Mouse (Mus musculus) hindbrain, embryonic 10.5 days (tissue): ENCODE measurements at regions not wholly inside any gene's neighbourhood (a gene's known extent, or its start where the extent isn't known, plus 50 kb on each side); places are given as distances from the start of the nearest gene placed in this dataset.
A peak's percentile ranks its signal among the peaks of the same experiment; 100 is the strongest.

ENCODE experiments used
- DNase-seq: peaks from one replicate; pipeline ENCODE4 v3.0.0-alpha.2; 2017; ENCODE audit warnings: low spot score
- H3K27ac ChIP-seq: fragments of 300-500 bp; sonication (generic); 2 replicates; pipeline ENCODE4 v1.5.1; 2016; ENCODE audit warnings: mild to moderate bottlenecking, moderate library complexity
- H3K27me3 ChIP-seq: fragments of 300-500 bp; sonication (generic); 2 replicates; pipeline ENCODE4 v1.6.1; 2016; ENCODE audit warnings: mild to moderate bottlenecking; ENCODE audit not compliant: poor library complexity, insufficient read depth, severe bottlenecking
- H3K36me3 ChIP-seq: fragments of 300-500 bp; sonication (generic); 2 replicates; pipeline ENCODE4 v1.6.1; 2016; ENCODE audit warnings: mild to moderate bottlenecking, moderate library complexity
- H3K4me1 ChIP-seq: fragments of 300-500 bp; sonication (generic); replicated peaks from 2 replicates; pipeline ENCODE4 v1.6.1; 2016; ENCODE audit warnings: mild to moderate bottlenecking
- H3K4me3 ChIP-seq: fragments of 300-500 bp; sonication (generic); 2 replicates; pipeline ENCODE4 v1.5.1; 2016; ENCODE audit warnings: mild to moderate bottlenecking, moderate library complexity
- H3K9me3 ChIP-seq: fragments of 300-500 bp; sonication (generic); 2 replicates; pipeline ENCODE4 v1.6.1; 2016; ENCODE audit warnings: mild to moderate bottlenecking, moderate library complexity
- WGBS: fragments of 180-500 bp; shearing (Covaris S2); methylation state at CpG from one replicate; pipeline ENCODE4 v1.1.7; 2016; 5-methylcytosine and 5-hydroxymethylcytosine counted together

DNA sequence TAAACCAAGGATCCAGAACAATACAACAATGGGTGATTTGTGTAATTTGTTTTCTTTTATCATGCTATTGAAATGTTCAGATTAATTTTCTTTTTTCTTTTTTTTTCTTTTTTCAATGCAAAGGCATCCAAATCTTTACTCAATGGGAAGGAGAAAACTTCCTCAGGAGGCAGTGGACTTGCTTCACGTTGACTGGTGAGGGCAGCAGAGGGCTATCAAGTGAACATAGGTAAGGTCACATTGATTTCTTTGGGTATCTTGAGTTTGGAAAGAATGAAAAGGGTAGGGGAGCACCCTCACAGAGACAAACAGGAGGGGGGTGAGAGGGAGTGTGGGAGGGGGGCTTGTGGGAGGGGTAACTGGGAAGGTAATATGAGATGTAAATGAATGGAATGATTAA, 326.1 kb upstream of the Fam98a start:
- Histone ChIP-seq H3K4me1 (no peaks in the 10 kb centered on the region), H3K36me3 (no peaks in the 10 kb centered on the region), H3K27ac (no peak overlapping the region), H3K27me3 (no peaks in the 10 kb centered on the region), H3K9me3 (no peaks in the 10 kb centered on the region), H3K4me3 (no peak overlapping the region)
- DNase-seq = no peak
- 38% methylated on average over 1 of the region's 1 CpGs for WGBS

- no peaks in the 10 kb centered on the region for H3K27me3 ChIP-seq
- H3K27ac ChIP-seq = no peak overlapping the region
- no peak for DNase-seq
- no peaks in the 10 kb centered on the region for H3K36me3 ChIP-seq
- 78% methylated on average over 7 of the region's 7 CpGs for WGBS
- H3K9me3 ChIP-seq = no peaks in the 10 kb centered on the region
- H3K4me3 ChIP-seq = no peak overlapping the region
- no peaks in the 10 kb centered on the region for H3K4me1 ChIP-seq
Measured at GRCm38 (mm10) chr17:75876895-75877294, 325.1 kb upstream of the Fam98a start.

- Histone ChIP-seq H3K36me3 (no peaks in the 10 kb centered on the region), H3K27ac (no peak overlapping the region), H3K9me3 (no peaks in the 10 kb centered on the region), H3K4me1 (no peaks in the 10 kb centered on the region), H3K27me3 (no peaks in the 10 kb centered on the region), H3K4me3 (no peak overlapping the region)
- WGBS = 82% methylated on average over 6 of the region's 6 CpGs
- DNase-seq = no peak
Measured at GRCm38 (mm10) chr17:75874535-75874934, 322.8 kb upstream of the Fam98a start.

DNA sequence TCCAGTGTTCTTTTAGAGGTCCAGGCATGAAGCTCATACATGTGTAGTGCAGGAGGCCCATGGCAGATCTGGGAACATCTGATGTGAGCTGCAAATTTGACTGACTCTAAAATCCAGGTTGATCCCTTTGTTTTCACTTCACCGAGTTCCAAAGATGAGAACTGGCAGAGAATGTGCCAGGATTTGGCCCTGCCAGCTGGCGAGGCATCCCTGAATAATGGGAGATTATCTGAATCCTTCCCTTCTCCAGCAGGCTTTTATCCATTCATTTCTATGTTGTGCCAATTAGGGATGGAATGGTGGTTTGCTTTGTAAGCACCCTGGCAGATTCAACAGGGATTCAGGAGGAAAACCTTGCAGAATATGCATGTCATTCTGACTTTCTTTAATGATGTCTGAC, 318.7 kb upstream of the Fam98a start:
- H3K9me3 ChIP-seq = no peaks in the 10 kb centered on the region
- no peaks in the 10 kb centered on the region for H3K4me1 ChIP-seq
- DNase-seq = no peak
- H3K27ac ChIP-seq = no peak overlapping the region
- no peaks in the 10 kb centered on the region for H3K27me3 ChIP-seq
- H3K36me3 ChIP-seq = no peaks in the 10 kb centered on the region
- H3K4me3 ChIP-seq = no peak overlapping the region
- 65% methylated on average over 2 of the region's 2 CpGs for WGBS

DNA sequence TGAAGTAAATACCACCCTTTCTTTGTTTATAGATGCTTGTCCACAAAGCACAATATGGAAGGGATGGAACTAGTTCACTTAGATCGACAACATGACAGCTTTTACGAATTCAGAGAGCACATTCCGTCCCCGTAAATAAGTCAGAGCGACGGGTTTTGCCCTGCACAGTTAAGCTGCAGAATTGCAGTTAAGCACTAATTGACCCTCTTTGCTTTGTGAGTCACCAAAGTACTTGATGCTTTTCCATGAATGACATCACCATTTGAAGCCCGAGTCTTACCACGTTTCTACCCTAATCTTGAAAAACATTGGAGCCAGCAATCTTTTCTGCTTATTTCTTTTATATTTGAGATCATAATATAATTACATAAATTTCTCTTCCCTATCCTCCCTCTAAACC, 305.3 kb upstream of the Fam98a start:
- Histone ChIP-seq H3K27ac (no peak overlapping the region), H3K4me3 (no peak overlapping the region), H3K4me1 (no peaks in the 10 kb centered on the region), H3K9me3 (no peaks in the 10 kb centered on the region), H3K36me3 (no peaks in the 10 kb centered on the region), H3K27me3 (no peaks in the 10 kb centered on the region)
- no peak for DNase-seq
- WGBS = 88% methylated on average over 8 of the region's 8 CpGs

GRCm38 (mm10) chr17:75815997-75816626, 264.4 kb upstream of the Fam98a start:
- Histone ChIP-seq H3K9me3 (no peaks in the 10 kb centered on the region), H3K27me3 (peaks cover 22% of the 10 kb centered on the region), H3K4me1 (peaks cover 7% of the 10 kb centered on the region; the same call in 1 of the 2 replicates), H3K4me3 (no peak overlapping the region), H3K36me3 (no peaks in the 10 kb centered on the region), H3K27ac (no peak overlapping the region)
- no peak for DNase-seq
- WGBS = 52% methylated on average over 12 of the region's 12 CpGs

GRCm38 (mm10) chr17:75812163-75812562, 260.4 kb upstream of the Fam98a start:
- DNase-seq = no peak
- peaks cover 9% of the 10 kb centered on the region; the same call in 1 of the 2 replicates for H3K27me3 ChIP-seq
- no peak overlapping the region for H3K4me3 ChIP-seq
- no peak overlapping the region for H3K27ac ChIP-seq
- H3K4me1 ChIP-seq = peaks cover 36% of the 10 kb centered on the region
- 88% methylated on average over 3 of the region's 3 CpGs for WGBS
- H3K36me3 ChIP-seq = no peaks in the 10 kb centered on the region
- H3K9me3 ChIP-seq = no peaks in the 10 kb centered on the region

DNA sequence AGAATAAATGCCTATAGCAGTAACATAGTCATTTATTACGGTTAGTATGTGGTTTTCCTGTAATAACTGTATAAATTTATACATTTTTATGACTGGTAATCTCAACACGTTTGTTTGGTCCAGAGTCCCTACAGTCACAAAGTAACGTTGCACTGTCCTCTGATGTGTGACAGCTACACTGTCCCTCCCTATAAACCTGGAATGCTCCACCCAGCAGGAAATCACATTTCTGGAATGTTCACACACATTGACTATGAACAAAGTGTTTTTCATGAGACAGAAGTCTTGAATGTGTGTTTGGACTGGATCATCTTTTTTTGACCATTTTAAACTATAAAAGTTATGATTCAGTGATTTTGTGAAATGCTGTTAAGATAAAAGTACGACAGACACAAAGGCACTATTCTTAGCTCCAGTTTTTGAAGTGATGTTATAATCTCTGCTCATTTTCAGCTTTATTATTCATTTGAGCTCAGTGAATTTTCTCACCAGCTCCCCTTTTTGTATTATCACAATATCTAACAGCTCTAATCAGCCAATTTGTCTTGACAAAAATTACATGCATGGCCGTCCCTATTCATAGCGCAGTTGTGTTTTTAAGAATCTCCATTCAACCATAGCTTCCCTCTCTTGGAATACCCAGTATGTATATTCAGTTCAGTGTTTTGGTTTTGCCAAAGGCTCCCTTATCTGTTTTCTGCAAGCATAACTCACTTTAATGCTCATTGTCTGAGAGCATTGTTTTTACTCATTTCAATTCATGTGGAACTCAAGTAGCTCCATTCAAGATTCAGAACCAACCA, 257.0 kb upstream of the Fam98a start:
- no peak overlapping the region for H3K27ac ChIP-seq
- 49% methylated on average over 6 of the region's 6 CpGs for WGBS
- no peak for DNase-seq
- no peaks in the 10 kb centered on the region for H3K36me3 ChIP-seq
- H3K4me3 ChIP-seq = no peak overlapping the region
- peaks cover 32% of the 10 kb centered on the region for H3K4me1 ChIP-seq
- no peaks in the 10 kb centered on the region for H3K9me3 ChIP-seq
- peaks cover 9% of the 10 kb centered on the region; the same call in 1 of the 2 replicates for H3K27me3 ChIP-seq

DNA sequence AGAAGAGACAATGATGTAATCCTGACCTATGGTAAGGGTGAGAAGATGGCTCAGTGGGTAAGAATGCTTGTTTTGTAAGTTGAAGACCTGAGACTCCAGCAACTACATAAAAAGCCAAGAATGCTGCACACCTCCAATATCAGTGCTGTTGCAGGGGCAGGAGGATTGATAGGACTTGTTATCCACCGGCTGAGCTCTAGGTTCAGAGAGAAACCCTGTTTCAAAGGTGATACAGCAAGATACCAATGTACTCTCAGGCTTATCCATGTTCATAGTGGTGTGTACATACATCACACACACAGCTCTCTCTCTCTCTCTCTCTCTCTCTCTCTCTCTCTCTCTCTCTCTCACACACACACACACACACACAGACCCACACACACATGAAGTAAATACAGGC, 256.3 kb upstream of the Fam98a start:
- Histone ChIP-seq H3K9me3 (no peaks in the 10 kb centered on the region), H3K27ac (no peak overlapping the region), H3K27me3 (peaks cover 9% of the 10 kb centered on the region; the same call in 1 of the 2 replicates), H3K4me1 (peaks cover 32% of the 10 kb centered on the region), H3K4me3 (no peak overlapping the region), H3K36me3 (no peaks in the 10 kb centered on the region)
- no peak for DNase-seq
- WGBS = 67% methylated on average over 1 of the region's 1 CpGs

GRCm38 (mm10) chr17:75804358-75804757, 252.6 kb upstream of the Fam98a start:
- H3K4me3 ChIP-seq = no peak overlapping the region
- no peak for DNase-seq
- no peaks in the 10 kb centered on the region for H3K36me3 ChIP-seq
- H3K27ac ChIP-seq = no peak overlapping the region
- H3K4me1 ChIP-seq = peaks cover 19% of the 10 kb centered on the region
- no peaks in the 10 kb centered on the region for H3K27me3 ChIP-seq
- H3K9me3 ChIP-seq = no peaks in the 10 kb centered on the region
- 76% methylated on average over 1 of the region's 1 CpGs for WGBS

DNA sequence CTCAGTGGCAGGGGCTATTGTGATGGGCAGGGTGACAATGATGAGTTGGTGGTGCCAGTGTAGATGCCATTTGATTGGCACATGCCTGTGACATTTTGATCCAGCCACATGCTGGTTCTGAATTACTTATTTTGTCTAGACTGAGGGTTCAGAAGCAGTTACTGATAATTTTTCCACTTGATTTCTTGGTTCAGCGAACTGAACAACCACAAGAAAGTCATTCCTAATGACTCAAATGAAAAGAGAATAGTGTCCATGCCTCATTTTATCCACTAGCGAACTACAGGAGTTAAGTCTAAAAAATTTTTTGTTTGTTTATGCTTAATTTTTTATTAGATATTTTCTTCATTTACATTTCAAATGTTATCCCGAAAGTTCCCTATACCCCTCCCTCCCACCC, 244.6 kb upstream of the Fam98a start:
- H3K9me3 ChIP-seq = no peaks in the 10 kb centered on the region
- no peak overlapping the region for H3K27ac ChIP-seq
- no peak for DNase-seq
- no peak overlapping the region for H3K4me3 ChIP-seq
- H3K4me1 ChIP-seq = no peaks in the 10 kb centered on the region
- WGBS = 85% methylated on average over 3 of the region's 3 CpGs
- no peaks in the 10 kb centered on the region for H3K36me3 ChIP-seq
- H3K27me3 ChIP-seq = no peaks in the 10 kb centered on the region

DNA sequence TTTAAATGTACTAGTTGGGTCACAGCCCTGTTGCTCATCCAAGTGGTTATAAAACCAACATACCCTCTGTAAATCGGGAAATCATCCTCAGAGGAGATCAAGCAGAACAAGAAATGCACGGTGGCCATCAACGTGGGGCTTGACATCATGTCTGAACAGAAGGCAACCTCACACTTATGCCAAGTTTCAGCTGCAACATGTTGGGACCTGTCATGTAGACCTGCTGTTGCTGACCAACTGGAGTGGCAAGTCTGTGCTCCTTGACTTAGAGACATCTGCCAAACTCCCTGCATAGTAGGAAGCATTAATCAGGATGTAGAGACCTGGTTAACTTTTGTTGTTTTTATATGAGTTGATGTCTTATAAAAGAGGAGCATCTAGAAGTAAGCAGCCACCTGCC, 244.0 kb upstream of the Fam98a start:
- Histone ChIP-seq H3K27me3 (no peaks in the 10 kb centered on the region), H3K9me3 (no peaks in the 10 kb centered on the region), H3K4me3 (no peak overlapping the region), H3K36me3 (no peaks in the 10 kb centered on the region), H3K27ac (no peak overlapping the region), H3K4me1 (no peaks in the 10 kb centered on the region)
- DNase-seq = no peak
- WGBS = 95% methylated on average over 3 of the region's 3 CpGs

DNA sequence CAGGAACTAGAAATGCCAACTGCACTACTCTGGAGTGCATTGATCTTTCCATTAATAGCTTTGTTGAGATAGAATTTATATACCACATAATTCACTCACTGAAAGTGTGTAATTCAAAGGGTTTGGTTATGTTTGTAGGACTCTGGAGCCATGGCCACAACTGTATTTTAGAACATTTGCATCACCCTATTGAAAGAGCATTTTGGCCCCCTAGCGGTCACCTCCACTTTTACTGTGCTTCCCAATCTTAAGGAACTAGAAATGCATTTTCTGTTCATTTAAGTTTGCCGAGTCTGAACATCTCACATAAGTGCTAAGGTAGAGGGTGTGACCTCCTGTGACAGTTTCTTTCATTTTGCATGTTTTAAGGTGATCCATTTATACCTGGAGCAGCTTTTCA, 228.0 kb upstream of the Fam98a start:
- no peaks in the 10 kb centered on the region for H3K9me3 ChIP-seq
- no peak overlapping the region for H3K4me3 ChIP-seq
- H3K36me3 ChIP-seq = no peaks in the 10 kb centered on the region
- no peak overlapping the region for H3K27ac ChIP-seq
- WGBS = 42% methylated on average over 2 of the region's 2 CpGs
- no peaks in the 10 kb centered on the region for H3K4me1 ChIP-seq
- peak; percentile 6 for DNase-seq
- no peaks in the 10 kb centered on the region for H3K27me3 ChIP-seq
